Mouse (Mus musculus): ENCODE measurements around the gene Chmp1a. TPM values are rescaled to one million over a fixed set of nuclear protein-coding genes. Genes with fewer than 3 reads are reported as not detected.
"Not testable (repeated sequence)": the region's sequence is repeated elsewhere in the genome, so short reads cannot be mapped to it uniquely, and the experiment has no call there.

The Chmp1a gene
- polyA plus RNA-seq, 1 experiment = 98.4 TPM

DNA sequence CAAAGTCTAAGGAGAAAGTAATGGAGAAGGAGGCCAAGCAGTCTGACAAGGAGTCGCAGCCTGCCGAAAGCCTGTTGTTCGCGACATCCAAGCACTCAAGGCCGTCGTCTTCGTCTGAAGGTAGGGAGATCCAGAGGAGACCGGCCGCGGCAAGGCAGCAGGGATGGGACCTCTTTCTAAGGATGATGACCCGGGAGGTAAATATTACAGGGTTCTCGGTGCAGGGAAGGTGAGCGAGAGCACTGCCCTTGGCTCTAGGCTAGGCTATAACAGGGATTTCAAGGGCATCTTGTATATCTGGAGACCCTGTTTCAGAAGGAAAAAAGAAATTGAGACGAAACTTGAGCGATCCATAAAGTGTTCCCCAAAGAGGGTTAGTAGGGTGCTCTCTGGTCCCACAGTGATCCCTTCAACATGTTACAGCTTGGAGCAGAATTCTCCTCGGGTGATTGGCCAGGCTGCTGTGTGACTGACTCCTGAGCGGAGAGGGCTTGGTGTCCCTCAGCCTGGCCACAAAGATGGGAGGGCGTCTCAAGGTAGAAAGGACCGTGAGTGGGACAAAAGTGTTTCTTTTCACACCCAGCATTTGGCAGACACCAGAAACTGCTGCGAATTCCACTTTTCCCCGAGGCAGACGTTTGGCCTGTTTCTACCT is 682 bp upstream of the Chmp1a start:
- Histone ChIP-seq H3K4me1 (ENCODE audit: control insufficient read depth, insufficient read depth, low read length) (peaks cover 3% of the 10 kb centered on the region), H3K4me3 (ENCODE audit: control insufficient read depth, low read depth, low read length) (peak overlapping the region; percentile 91), H3K27ac (ENCODE audit: control insufficient read depth, insufficient read depth, low read depth, low read length) (peak overlapping the region; percentile 92), H3K27me3 (ENCODE audit: control insufficient read depth, insufficient read depth, low read length) (no peaks in the 10 kb centered on the region), H3K36me3 (ENCODE audit: control insufficient read depth, insufficient read depth, low read length) (peaks cover 4% of the 10 kb centered on the region)
- TF ChIP-seq CTCF (IDR thresholded peaks at IDR 0.05; ENCODE audit: control insufficient read depth, insufficient read depth, insufficient replicate concordance, low read depth, low read length) (no peak), POLR2A (IDR thresholded peaks at IDR 0.05; ENCODE audit: control insufficient read depth, low read depth, low read length) (no peak)

DNA sequence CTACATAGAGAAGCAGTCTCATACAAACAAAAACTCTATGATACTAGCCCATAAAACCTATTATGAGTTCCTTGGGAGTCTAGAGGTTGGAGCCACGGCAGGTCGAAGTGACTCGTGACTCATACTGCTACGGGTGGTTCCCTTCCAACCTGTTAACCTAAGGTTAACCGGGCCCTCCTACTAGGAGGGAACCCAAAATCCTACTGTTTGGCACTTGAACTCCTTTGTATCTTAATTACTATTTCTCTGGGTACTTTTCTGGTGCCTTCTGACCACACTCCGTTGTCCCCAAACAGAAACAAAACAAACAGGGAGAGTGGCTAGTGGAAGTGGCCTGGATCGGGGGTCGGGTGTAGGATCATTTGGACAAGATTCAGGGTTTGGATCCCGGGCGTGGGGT is 687 bp downstream of the Chmp1a start:
- peaks cover 3% of the 10 kb centered on the region for H3K4me1 ChIP-seq (ENCODE audit: control insufficient read depth, insufficient read depth, low read length)
- H3K36me3 ChIP-seq (ENCODE audit: control insufficient read depth, insufficient read depth, low read length) = peaks cover 6% of the 10 kb centered on the region
- TF ChIP-seq POLR2A (IDR thresholded peaks at IDR 0.05; ENCODE audit: control insufficient read depth, low read depth, low read length) = no peak
- TF ChIP-seq CTCF (IDR thresholded peaks at IDR 0.05; ENCODE audit: control insufficient read depth, insufficient read depth, insufficient replicate concordance, low read depth, low read length) = no peak
- peak overlapping the region; percentile 91 for H3K4me3 ChIP-seq (ENCODE audit: control insufficient read depth, low read depth, low read length)
- no peaks in the 10 kb centered on the region for H3K27me3 ChIP-seq (ENCODE audit: control insufficient read depth, insufficient read depth, low read length)
- H3K27ac ChIP-seq (ENCODE audit: control insufficient read depth, insufficient read depth, low read depth, low read length) = peak overlapping the region; percentile 69

DNA sequence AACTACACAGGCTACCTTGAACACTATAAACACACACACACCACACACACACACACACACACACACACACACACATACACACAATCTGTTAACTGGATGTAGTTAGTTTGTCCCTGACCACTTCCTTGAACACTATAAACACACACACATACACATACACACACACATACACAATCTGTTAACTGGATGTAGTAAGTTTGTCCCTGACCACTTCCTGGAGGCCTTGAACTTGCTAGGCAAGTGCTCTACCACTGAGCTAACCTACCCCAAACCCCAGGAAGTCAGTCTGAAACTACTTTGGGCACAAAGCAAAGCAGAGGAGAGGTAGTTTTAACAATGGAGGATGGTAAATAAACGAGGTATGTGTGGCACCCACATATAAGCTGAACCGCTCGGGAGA is 9.0 kb downstream of the Chmp1a start:
- no peak overlapping the region for H3K27ac ChIP-seq (ENCODE audit: control insufficient read depth, insufficient read depth, low read depth, low read length)
- no peaks in the 10 kb centered on the region for H3K27me3 ChIP-seq (ENCODE audit: control insufficient read depth, insufficient read depth, low read length)
- no peaks in the 10 kb centered on the region for H3K4me1 ChIP-seq (ENCODE audit: control insufficient read depth, insufficient read depth, low read length)
- 0 out of 2 replicates have a peak, but pooled peaks cover 2% of the 10 kb centered on the region for H3K36me3 ChIP-seq (ENCODE audit: control insufficient read depth, insufficient read depth, low read length)
- TF ChIP-seq CTCF (IDR thresholded peaks at IDR 0.05; ENCODE audit: control insufficient read depth, insufficient read depth, insufficient replicate concordance, low read depth, low read length) (no peak), POLR2A (IDR thresholded peaks at IDR 0.05; ENCODE audit: control insufficient read depth, low read depth, low read length) (no peak)
- no peak overlapping the region for H3K4me3 ChIP-seq (ENCODE audit: control insufficient read depth, low read depth, low read length)

DNA sequence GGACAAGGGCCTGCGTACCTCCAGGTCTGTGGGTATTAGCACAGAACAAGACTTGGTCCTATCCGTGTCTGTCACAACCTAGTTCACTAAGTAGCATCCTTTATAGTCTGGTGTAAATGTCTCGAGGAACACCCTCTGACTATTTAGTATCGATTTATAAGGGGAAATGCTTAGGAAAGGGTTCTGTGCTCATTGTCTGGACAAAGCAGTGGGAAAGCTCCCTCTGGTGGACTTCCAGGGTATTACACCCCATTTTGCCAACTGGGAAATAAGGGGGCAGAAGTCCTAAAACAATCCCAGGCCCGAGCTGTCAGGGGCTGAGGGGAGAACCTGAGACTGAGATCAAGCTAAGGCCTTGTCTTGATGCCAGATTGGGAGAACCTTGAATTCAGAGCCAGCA is 10.3 kb downstream of the Chmp1a start:
- no peaks in the 10 kb centered on the region for H3K27me3 ChIP-seq (ENCODE audit: control insufficient read depth, insufficient read depth, low read length)
- no peak overlapping the region for H3K27ac ChIP-seq (ENCODE audit: control insufficient read depth, insufficient read depth, low read depth, low read length)
- 0 out of 2 replicates have a peak, but pooled peaks cover 2% of the 10 kb centered on the region for H3K36me3 ChIP-seq (ENCODE audit: control insufficient read depth, insufficient read depth, low read length)
- no peak overlapping the region for H3K4me3 ChIP-seq (ENCODE audit: control insufficient read depth, low read depth, low read length)
- no peaks in the 10 kb centered on the region for H3K4me1 ChIP-seq (ENCODE audit: control insufficient read depth, insufficient read depth, low read length)
- TF ChIP-seq POLR2A (IDR thresholded peaks at IDR 0.05; ENCODE audit: control insufficient read depth, low read depth, low read length) (no peak), CTCF (IDR thresholded peaks at IDR 0.05; ENCODE audit: control insufficient read depth, insufficient read depth, insufficient replicate concordance, low read depth, low read length) (peak; percentile 58; the same call in 1 of the 2 replicates)

DNA sequence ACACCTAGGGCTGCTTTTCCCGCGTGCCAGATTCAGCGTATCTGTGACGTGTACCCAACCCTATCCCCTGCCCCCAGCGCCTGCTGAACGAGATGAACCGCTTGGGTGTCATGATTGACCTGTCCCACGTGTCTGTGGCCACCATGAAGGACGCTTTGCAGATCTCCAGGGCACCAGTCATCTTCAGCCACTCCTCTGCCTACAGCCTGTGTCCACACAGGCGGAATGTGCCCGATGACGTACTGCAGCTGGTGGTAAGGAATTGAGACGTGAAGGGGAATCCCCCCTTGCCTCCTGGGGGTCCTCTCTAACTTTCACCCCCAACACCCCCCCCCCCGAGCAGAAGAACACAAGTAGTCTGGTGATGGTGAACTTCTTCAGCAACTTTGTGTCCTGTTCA is 12.7 kb downstream of the Chmp1a start:
- H3K36me3 ChIP-seq (ENCODE audit: control insufficient read depth, insufficient read depth, low read length) = no peaks in the 10 kb centered on the region
- no peak for TF ChIP-seq POLR2A (IDR thresholded peaks at IDR 0.05; ENCODE audit: control insufficient read depth, low read depth, low read length)
- TF ChIP-seq CTCF (IDR thresholded peaks at IDR 0.05; ENCODE audit: control insufficient read depth, insufficient read depth, insufficient replicate concordance, low read depth, low read length) = no peak
- H3K27me3 ChIP-seq (ENCODE audit: control insufficient read depth, insufficient read depth, low read length) = no peaks in the 10 kb centered on the region
- H3K4me1 ChIP-seq (ENCODE audit: control insufficient read depth, insufficient read depth, low read length) = no peaks in the 10 kb centered on the region
- H3K27ac ChIP-seq (ENCODE audit: control insufficient read depth, insufficient read depth, low read depth, low read length) = no peak overlapping the region
- H3K4me3 ChIP-seq (ENCODE audit: control insufficient read depth, low read depth, low read length) = no peak overlapping the region

DNA sequence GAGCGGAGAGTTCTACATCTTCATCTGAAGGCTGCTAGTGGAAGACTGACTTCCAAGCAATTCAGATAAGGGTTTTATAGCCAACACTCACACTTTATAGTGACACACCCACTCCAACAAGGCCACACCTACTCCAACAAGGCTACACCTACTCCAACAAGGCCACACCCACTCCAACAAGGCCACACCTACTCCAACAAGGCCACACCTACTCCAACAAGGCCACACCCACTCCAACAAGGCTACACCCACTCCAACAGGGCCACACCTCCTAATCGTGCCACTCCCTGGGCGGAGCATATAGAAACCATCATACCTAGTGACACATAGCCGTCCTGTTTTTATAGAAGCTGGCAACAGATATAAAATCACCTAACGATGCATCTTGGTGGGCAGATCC is 15.5 kb downstream of the Chmp1a start:
- not testable (repeated sequence) for H3K27ac ChIP-seq (ENCODE audit: control insufficient read depth, insufficient read depth, low read depth, low read length); H3K36me3 ChIP-seq (ENCODE audit: control insufficient read depth, insufficient read depth, low read length); H3K4me3 ChIP-seq (ENCODE audit: control insufficient read depth, low read depth, low read length); H3K27me3 ChIP-seq (ENCODE audit: control insufficient read depth, insufficient read depth, low read length); H3K4me1 ChIP-seq (ENCODE audit: control insufficient read depth, insufficient read depth, low read length)

DNA sequence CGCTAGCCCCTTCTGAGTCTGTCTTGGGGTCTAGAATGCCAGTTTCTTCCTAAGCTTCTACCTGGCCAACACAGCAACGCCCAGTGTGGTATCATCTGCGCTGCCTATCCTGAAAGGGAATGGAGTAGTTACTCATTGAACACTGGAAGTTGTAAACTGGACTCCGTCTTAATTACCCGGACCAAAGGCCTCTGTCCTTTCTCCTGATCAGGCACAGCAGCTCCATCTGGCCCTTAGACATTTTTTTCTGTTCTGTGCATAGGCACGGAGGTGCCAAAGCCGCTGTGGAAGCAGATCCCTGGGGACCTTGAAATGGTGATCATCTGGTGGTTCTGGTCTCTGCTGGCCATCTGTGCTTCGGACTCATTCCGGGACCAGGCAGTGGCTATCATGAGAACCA is 18.8 kb downstream of the Chmp1a start:
- Histone ChIP-seq H3K4me3 (ENCODE audit: control insufficient read depth, low read depth, low read length) (no peak overlapping the region), H3K27ac (ENCODE audit: control insufficient read depth, insufficient read depth, low read depth, low read length) (no peak overlapping the region), H3K27me3 (ENCODE audit: control insufficient read depth, insufficient read depth, low read length) (no peaks in the 10 kb centered on the region), H3K36me3 (ENCODE audit: control insufficient read depth, insufficient read depth, low read length) (no peaks in the 10 kb centered on the region), H3K4me1 (ENCODE audit: control insufficient read depth, insufficient read depth, low read length) (no peaks in the 10 kb centered on the region)
- TF ChIP-seq CTCF (IDR thresholded peaks at IDR 0.05; ENCODE audit: control insufficient read depth, insufficient read depth, insufficient replicate concordance, low read depth, low read length) (no peak), POLR2A (IDR thresholded peaks at IDR 0.05; ENCODE audit: control insufficient read depth, low read depth, low read length) (no peak)

DNA sequence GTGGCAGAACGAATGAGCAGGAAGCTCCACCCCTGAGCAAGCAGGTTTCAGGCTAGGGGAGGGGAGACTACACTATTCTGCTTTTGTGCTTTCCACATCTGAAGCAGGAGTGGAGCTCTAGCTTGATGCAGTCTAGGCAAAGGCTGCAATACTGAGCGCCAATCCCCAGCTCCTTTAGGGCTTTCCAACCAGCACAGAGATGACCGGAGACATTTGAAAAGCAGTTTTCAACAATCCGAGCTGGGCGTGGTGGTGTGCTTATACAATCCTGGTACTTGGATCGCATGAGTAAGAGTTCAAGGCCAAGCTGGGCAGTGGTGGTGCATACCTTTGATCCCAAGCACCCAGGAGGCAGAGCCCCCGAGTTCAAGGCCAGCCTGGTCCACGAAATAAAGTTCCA is 20.7 kb downstream of the Chmp1a start:
- no peaks in the 10 kb centered on the region for H3K27me3 ChIP-seq (ENCODE audit: control insufficient read depth, insufficient read depth, low read length)
- no peak for TF ChIP-seq CTCF (IDR thresholded peaks at IDR 0.05; ENCODE audit: control insufficient read depth, insufficient read depth, insufficient replicate concordance, low read depth, low read length)
- H3K36me3 ChIP-seq (ENCODE audit: control insufficient read depth, insufficient read depth, low read length) = no peaks in the 10 kb centered on the region
- no peak overlapping the region for H3K4me3 ChIP-seq (ENCODE audit: control insufficient read depth, low read depth, low read length)
- H3K4me1 ChIP-seq (ENCODE audit: control insufficient read depth, insufficient read depth, low read length) = no peaks in the 10 kb centered on the region
- H3K27ac ChIP-seq (ENCODE audit: control insufficient read depth, insufficient read depth, low read depth, low read length) = no peak overlapping the region

Measured in testis, adult 2 months (tissue).